Mouse (Mus musculus) heart, postnatal 10 days (tissue): ENCODE results near the gene Bmt2. TPM values are rescaled to one million over a fixed set of nuclear protein-coding genes. Genes with fewer than 3 reads are reported as not detected.

ENCODE experiments used
- DNase-seq, 2 experiments: peaks; one replicate each; pipeline ENCODE4 v3.0.0; 2021
- intact Hi-C: fragments of 180-260 bp; cut with DNase I; formaldehyde crosslinking; loops from one replicate; pipeline ENCODE4 v1.15.1; 2025
- total RNA-seq, 2 experiments: library from RNA; stranded (reverse); gene quantifications; 2 replicates each; pipeline ENCODE4 v1.2.3; 2021

Bmt2 gene
- 10 to 100 TPM; 10.4 to 11.2 TPM for total RNA-seq

GRCm38 (mm10) chr6:13677818-13678282, at the start of gene Bmt2:
Gene Bmt2, minus strand, starts transcription at chr6:13677966.
- intact Hi-C loops = loop anchor here (2.0 to 5.0 kb wide), 2 partner anchors 69 to 194 kb away; partner anchors contain the start of genes 2610001J05Rik and Tmem168

DNA sequence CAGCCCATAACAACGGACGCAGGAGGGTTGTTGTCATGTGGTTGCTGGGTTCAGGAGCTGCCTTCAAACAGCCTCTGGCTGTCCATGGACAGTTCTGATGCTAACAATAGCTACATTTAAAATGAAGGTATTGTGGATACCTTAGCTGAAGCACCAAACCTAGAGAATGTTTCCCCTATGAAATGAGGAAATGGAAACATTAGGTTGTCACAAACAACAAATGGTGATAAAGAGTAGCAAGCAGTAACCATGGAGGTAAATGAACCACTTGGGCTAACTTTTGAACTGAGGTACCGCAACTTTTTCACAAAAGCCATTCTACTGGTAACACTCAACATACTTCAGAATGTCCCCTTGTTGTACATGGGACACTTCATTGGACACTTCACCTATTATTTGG, 44.4 kb upstream of the Bmt2 start:
- DNase-seq = no peak
- intact Hi-C loops = no loop called here

More at GRCm38 (mm10) chr6:13677818-13678282, at the start of gene Bmt2:
- DNase-seq = peak; percentile 99

GRCm38 (mm10) chr6:13714867-13715266, 37.1 kb upstream of the Bmt2 start:
- intact Hi-C loops = no loop called here
- DNase-seq = no peak

DNA sequence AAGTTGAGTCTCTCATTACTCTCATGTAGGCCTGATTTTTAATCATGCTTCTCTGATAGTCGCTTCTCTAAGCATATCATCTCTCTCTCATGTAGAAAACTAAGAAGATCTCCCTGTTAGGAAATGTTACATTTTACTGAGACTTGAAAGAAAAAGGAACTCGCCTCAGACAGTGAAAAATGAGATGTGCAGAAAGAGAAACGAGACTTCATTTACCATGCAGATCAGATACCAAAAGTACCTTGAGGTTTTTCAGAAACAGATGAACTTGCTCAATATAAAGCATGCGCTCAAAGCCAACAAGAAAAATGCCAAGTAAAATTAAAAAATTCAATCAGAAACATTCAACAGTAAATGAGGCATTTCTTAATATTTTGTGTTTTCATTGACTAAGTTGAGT, 19.1 kb upstream of the Bmt2 start:
- no peak for DNase-seq
- intact Hi-C loops = no loop called here

- DNase-seq = no peak
- intact Hi-C loops = no loop called here
Measured at GRCm38 (mm10) chr6:13695103-13695845, 17.5 kb upstream of the Bmt2 start.

DNA sequence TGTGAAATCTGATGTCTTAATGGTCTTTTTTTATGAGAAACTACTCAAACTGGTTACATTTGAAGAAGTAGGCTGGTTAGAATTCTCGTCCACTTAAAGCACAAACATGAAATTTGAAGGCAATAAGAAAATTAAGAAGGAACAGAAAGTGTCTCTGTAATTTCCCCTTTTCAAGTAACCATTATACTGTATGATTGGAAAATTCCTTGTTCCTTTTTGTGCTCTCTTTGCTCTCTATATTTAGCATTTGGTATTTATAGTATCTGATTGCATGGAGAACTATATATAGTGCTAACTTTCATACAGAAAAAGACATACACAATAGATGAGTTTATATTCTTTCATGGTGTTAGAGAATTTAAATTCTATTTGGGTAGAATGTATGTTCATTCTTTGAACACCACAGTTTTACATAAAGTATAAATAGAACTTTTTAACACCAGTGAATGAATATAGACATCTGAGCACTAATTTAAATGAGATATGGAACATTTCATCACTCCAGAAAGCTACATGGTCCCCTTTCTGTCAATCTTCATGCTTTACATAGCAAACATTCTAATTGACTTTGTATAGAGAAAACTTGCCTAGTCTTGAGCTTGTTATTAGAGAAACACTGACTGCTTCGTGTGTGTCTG, 14.0 kb upstream of the Bmt2 start:
- DNase-seq = no peak
- intact Hi-C loops = no loop called here

DNA sequence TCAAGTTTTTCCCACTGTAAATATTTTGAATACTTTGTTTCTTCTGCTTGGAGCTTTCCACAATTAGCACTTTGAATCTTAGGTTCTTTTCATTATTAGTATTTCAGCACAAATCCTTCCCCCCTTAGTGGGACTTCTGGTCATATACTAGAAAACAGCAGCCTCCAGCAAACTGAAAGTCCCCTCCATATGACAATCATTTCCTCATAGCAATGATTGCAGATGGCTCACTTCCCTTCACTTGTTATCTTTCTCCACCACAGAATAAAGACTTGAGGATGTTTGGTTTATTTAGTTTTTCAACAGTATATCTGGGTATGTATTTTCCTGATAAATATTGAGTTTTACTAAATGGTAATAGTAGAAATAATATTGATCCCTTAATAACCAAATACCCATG, 12.6 kb upstream of the Bmt2 start:
- DNase-seq = no peak
- intact Hi-C loops = no loop called here

GRCm38 (mm10) chr6:13683929-13684595, 6.3 kb upstream of the Bmt2 start:
- DNase-seq = no peak
- intact Hi-C loops = no loop called here

DNA sequence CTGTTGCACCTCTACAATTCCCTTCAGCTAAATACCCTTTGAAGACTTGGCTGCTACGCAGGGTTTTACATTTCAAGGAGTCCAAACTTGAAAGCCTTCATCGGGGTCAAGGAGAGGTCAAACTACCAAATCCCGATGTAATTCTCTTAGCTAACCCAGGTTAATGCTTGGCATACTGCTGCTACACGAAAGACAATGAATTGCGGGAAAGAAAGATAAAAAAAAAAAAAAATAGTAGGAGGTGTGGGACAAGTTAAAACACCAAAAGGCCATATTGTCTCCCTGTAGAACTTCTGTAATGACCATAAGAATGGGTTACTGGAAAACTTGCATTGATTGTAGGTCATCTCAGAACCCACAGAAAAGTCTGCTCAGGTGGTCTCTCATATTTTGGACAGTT, 583 bp upstream of the Bmt2 start:
- intact Hi-C loops = loop anchor here (2.0 to 5.0 kb wide), 2 partner anchors 70 to 194 kb away; partner anchors contain the start of genes 2610001J05Rik and Tmem168
- no peak for DNase-seq

GRCm38 (mm10) chr6:13677141-13677761, 515 bp downstream of the Bmt2 start:
- intact Hi-C loops = loop anchor here (5.0 kb wide), 1 partner anchor 195 kb away; the partner anchor contains the start of gene 2610001J05Rik
- peak in 1 of 2 experiments; percentile 65 for DNase-seq

DNA sequence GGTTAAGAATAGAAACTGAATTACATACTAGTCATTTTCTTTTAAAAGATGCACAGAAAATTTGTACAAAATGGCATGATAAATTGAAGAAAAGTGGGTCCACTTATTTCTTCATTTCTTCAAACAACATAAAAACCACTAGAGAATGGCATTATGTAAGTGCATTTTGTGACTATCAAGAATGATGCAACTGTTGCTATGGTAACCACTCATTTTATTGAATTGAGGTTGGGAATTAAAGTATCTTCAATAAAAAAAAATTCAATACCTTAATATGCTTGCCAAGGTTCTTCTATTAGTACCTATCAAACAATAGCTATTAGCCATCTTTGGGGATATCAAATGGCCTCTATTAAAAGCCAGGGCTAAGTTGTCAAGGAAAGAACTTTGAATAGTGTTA, 1.6 kb downstream of the Bmt2 start:
- DNase-seq = no peak
- intact Hi-C loops = loop anchor here (5.0 kb wide), 1 partner anchor 196 kb away; the partner anchor contains the start of gene 2610001J05Rik

DNA sequence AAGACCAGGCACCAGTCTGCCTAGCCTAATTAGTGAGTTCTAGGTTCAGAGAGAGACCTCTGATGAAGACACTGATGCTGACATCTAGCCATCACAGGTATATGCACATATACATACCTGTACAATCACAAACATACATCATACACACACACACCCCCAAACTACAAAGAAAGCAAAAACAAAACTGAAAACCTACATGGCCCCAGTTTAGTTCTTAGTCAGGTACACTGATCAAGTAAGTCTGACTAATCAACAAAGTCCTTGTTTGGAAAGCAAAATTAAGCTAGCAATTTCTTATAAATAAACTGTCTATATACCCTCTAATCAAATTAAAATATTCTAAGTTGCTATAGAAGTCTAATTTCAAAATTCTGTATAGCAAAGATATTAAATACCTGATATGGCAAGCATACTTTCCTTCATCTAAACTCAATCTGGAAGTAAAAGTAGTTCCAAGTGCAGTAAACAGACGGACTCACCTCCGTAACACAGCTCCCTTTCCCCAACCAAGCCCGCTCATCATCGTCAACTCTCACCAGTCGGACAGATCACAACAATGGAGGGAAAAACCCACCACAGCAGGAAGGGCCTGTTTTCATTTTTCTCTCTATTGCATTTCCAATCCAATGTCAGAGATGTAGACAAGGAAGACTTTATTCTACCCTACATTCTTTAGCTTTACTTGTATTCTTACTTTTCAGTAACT, 3.0 kb downstream of the Bmt2 start:
- intact Hi-C loops = loop anchor here (5.0 kb wide), 1 partner anchor 198 kb away; the partner anchor contains the start of gene 2610001J05Rik

DNA sequence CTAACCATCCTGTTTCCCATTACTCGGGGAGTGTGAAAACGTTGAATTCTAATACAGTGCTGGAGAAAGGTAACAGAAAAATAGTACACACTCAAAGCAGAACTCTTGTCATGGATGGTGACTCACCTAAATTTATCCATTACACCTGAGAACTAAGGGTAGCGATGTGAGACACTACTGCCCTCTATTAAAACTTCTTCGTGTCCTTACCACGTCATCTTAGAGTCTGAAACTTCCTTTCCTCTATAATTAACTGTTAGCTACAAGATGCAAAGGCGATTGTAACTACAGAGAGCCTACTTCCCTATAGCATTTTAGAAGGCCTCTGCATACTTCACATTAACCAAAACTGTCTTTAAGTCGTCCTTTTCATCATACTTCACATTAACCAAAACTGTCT, 12.1 kb downstream of the Bmt2 start:
- intact Hi-C loops = no loop called here

More for the DNA sequence above, 3.0 kb downstream of the Bmt2 start:
- no peak for DNase-seq

DNA sequence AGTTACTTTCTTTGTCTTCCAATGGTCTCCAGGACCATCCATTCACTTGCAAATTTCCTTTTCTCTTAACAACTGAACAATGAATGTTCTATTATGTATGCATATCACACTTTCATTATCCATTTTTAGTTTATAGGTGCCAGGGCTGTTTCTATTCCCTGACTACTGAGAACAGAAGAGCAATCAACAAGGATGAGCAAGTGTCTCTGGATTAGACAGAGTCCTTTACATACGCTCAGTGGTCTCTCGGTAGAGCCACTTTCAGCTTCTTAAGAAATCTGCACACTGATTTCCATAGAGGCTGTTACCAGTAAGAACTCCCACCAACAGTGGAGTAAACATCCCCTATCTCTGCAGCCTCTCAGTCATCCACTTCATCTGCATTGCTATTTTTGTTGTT, 19.8 kb downstream of the Bmt2 start:
- DNase-seq = no peak
- intact Hi-C loops = no loop called here

More for the DNA sequence above, 12.1 kb downstream of the Bmt2 start:
- DNase-seq = no peak

- intact Hi-C loops = no loop called here
- no peak for DNase-seq
Measured at GRCm38 (mm10) chr6:13654081-13654480, 23.7 kb downstream of the Bmt2 start.

GRCm38 (mm10) chr6:13652284-13652683, 25.5 kb downstream of the Bmt2 start:
- intact Hi-C loops = no loop called here
- DNase-seq = no peak

GRCm38 (mm10) chr6:13650854-13651253, 26.9 kb downstream of the Bmt2 start:
- intact Hi-C loops = no loop called here
- no peak for DNase-seq

DNA sequence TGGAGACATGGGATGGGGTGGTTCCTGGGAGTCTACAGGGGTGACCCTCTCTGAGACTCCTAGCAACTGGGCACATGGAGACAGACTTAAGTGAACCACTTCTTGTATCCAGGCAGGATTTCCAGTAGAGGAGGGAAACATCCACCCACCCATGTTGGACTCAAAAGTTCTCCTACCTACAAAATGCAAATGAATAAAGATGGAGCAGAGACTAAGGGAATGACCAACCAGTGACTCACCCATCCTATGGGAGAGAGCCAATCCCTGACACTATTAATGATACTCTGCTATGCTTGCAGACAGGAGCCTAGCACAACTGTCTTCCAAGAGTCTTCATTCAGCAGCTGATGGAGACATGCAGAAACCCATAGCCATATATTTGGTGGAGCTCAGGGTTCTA, 29.5 kb downstream of the Bmt2 start:
- intact Hi-C loops = no loop called here
- no peak for DNase-seq

DNA sequence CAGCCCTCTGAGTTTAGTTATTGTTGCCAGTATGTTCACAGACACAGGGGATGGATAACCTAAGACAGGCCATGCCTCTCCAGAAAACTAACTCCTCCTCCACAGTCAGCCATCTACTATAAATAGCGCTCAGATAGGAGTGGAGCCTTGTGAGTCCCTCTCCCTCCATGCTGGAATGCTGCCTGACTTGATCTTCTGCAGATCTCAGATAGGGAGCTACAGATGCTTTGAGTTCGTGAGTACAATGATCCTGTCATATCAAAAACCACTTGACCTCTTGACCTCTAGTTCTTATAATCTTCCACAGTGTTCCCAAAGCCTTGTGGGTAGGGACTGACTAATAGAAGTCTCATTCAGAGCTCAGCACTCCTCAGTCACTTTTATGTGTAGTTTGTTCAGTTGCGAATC, 41.2 kb downstream of the Bmt2 start:
- intact Hi-C loops = no loop called here
- peak; percentile 31 to 46 for DNase-seq

GRCm38 (mm10) chr6:13632571-13632970, 45.2 kb downstream of the Bmt2 start:
- no peak for DNase-seq
- intact Hi-C loops = no loop called here
